Mouse (Mus musculus) gastrocnemius, adult 8-10 months (tissue): ENCODE measurements at regions not wholly inside any gene's neighbourhood (a gene's known extent, or its start where the extent isn't known, plus 50 kb on each side); places are given as distances from the start of the nearest gene placed in this dataset.
A peak's percentile ranks its signal among the peaks of the same experiment; 100 is the strongest.

Experiments
- DNase-seq, 2 experiments: peaks; one replicate each; pipeline ENCODE4 v3.0.0; 2022; ENCODE audit warnings: low spot score in 2 of 2

DNA sequence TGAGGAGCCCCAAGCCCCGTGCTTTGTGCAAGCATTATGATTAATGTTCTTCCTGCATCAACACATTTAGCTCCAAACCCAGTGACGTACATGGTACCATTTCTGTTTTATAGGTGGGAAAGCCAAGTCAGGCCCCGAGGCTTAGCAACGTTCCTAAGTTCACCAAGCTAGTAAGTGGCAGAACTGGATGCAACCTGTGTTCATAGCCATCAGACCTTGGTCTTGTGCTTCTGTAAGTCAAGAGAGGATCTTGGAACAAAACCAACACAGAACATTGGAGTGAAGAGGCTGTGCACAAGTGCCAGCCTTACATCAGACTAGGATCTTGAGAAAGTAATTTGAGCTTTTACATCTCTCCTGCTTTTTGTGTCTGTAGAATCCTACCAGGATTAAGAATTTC is 71.3 kb downstream of the Cdc7 start:
- DNase-seq, result no peak

DNA sequence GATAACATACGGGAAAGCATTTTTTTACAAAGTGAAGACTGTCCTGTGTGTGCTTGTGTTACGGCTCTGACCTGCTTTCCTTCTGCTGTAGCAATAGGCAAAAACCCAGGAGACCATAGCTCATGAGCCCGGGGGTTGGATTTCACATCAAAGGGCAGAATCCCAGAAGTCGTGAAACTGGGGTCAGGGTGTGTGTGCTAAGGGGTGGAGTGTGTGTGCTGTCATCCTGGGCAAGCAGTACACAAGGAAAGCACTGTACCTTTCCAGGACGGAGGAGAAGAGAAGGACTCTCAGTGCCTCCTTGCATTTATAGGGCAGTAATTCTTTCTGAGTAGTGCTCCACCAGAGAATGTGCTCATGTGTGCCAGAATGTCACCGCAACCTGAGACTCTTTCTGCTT is 71.7 kb downstream of the Cdc7 start:
- DNase-seq, result peak in 1 of 2 experiments; percentile 14

DNA sequence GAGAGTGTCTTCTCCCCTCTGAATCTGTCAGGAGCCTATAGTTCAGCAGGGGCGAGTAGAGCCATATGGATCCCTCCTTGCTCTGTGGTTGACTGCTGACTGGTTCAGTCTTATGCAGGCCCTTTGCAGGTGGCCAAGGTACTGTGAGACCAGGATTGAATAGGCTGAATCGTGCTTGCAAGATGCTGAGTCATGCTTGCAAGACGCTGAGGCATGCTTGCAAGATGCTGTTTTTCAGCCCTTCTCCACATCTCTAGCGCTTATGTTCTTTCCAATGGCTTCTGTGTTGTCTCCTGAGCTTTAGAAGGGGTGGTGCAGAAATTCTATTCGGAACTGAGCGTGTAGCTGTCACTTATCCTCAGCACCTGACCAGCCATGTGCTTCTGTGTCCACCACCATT is 72.4 kb downstream of the Cdc7 start:
- no peak for DNase-seq

DNA sequence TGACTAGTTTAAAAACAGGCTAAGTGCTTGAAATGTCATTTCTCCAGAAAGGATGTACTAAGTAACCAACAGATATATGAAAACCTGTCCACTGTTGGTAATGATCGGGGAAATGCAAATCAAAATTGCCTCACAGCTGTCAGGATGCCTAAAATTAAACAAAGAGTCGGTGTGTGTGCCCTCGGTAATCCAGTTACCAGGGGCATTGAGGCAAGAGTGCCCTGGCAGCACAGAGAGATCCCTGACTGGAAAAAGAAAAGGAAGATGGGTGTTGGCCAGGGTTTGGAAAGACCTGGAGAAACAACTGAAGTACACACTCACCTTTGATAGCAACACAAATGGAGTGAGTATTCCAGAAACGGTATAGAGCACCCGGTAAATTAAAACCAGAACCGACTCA is 73.0 kb downstream of the Cdc7 start:
- no peak for DNase-seq

DNA sequence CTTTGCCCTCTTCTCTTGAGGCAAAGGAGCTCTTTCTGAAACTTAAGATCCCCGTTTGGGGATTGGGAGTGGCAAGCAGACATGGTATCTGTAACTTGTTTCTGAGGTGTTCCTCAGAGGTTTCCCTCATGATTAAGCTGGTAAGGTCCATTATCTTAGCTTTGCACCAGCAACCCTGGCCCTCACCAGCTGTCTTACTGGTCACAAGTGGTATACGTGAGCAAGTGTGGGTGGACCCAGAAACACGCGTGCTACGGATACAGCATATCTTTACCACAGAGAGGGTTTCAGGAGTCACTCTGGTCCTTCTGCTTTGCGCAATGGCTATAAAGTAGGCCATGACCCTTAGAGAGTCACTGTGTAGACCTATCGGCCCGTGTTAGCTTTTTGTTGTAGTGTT is 75.2 kb downstream of the Cdc7 start:
- DNase-seq, result no peak

DNA sequence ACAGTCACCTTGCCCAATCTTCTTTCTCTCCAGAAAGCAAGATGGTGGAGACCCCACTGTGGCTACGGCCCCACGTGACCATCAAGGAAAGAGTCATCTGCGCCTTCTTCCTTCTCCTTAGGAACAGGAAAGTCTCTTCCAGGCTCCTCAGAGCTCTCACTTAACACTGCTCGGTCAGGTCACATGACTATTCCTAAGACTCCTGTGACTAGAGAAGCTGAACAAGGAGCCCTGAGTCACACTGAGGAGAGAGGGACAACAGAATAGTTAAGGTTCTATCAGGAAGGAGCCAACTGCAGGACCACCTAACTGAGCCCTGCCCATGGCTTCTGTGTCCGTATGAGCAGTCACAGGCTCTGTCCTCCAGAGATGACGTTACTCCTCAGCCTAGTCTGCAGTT is 75.8 kb downstream of the Cdc7 start:
- no peak for DNase-seq

DNA sequence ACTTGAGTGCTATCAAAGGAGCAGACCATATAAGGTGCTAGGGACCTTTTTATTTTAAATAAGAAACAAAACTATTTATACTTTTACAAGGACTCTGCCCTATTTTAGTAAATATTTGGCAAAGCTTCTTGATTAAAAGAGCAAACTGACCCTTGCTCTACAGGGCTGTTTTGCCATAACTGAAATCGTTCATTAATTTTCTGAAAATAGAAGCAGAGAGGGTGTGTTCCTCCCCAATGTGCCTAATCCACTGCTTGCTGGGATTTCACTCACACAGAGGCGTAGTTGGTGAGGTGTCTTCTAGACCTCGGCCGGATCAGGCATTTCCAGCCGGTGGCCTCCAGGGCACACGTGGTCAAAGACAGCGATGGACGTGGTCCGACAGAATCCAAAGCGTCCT is 76.4 kb downstream of the Cdc7 start:
- DNase-seq, result no peak

DNA sequence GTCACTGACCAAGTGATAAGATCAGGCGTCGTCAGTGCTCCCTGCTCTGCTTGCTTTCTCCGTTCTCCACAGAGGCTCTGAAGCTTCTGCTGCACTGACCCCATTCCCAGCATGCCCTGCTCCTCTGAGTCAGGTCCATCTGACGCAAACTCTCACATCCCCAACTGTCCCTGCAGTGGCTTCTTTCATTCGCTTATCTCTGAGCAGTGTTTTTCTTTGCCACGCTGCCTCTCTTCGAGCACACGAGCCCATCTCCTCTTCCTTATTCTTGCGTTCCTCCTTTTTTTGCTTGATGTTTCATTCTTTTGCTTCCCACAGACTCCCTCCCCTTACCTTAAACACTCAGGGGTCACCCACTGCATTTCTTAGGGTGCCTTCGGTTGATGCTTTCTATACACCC is 81.0 kb downstream of the Cdc7 start:
- DNase-seq, result no peak

DNA sequence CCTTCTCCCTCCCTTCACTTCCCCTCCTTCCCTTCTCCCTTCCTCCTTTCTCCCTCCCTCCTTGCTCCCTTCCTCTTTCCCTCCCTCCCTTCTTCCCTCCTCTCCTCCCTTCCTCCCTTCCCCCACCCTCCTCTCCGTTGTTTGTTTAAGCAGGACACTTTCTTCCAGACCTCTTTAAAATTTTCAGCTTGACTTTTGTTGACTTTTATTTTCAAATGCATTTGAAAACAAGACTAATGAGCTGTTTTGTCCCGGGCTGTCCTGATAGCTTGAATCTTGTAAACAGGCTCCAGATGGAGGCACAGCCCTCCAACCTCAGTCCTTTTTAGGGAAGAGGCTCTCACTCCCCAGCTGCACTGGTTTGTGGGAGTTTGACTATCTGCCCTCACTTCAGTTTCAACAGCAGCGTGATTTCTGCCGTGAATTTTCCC is 82.4 kb downstream of the Cdc7 start:
- DNase-seq, result no peak

DNA sequence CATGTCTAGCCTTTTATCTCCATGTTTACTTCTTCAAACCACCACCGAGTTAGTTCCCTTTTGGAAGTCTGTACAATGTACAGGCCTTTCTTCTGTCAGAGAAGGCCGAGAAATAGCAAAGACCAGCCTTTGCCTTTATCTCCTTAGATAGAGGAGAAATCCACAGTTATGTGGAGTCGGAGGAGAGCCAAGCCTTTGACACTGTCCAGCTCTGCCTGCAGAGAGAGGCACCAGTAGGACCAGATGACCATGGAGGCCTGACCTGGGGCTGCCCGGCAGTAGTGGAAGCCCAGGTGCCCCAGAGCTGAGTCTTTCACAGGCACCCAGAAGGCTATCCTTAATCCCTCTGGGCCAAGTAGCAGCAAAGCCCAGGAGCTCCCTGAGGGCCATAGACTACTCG is 84.5 kb downstream of the Cdc7 start:
- no peak for DNase-seq

DNA sequence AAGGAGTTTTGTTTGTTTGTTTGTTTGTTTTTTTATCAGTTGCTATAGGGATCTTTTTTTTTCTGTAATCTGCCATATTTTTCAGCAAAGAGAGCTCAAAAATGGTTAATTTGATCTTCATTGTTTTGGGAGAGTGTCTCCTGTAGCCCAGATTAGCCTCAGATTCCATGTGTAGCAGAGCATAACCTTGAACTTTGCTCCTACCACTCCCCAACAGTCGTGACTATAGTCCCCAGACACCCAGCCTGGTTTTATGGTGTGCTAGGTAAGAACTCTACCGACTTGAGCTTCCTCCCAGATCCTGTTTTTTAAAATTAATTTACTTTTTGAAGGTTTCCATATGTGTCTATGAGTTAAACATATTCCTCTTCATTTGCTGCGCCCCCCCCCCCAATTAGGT is 86.0 kb downstream of the Cdc7 start:
- no peak for DNase-seq

DNA sequence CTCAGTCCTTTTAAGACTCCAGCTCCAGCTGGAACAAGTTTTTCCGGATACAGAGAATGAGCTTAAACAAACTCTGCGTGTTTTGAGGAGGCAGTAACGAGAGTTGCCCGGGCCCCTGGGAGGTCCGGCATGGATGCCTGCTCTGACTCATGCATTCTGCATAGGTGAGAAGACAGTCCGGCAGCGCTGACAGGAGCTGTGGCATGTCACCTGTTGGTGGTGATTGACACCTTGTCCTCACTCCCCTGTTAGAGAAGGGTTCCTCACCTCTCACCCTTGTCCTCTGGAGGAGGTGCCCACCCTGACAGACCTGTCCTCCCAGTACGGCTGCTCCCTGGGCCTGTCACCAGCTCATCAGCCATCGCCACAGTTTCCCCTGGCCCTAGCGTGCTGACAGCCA is 87.7 kb downstream of the Cdc7 start:
- DNase-seq, result no peak

DNA sequence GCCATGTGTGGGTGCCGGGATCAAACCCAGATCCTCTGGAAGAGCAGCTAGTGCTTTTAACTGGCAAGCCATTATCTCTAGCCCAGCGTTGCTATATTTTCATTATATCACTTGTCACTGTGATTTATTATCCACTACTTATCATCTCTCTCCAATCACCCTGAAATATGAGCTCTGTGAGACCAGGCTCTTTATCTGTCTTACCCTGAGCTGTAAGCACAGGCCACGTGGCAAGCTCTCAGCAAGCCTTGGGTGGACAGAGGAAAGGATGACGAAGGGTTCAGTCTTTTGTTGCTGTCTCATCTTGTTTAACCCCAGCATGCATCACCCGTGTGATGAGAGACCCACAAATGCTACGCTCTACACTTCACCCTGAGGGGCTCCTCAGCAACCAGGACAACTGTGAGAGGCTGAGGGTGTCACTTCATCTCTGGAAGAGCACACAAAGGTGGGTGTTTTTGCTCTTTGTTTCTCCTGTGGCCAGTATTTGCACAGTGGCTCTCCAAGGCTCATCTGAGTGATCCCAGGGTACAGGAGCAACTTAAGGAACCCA is 90.9 kb downstream of the Cdc7 start:
- DNase-seq, result no peak

DNA sequence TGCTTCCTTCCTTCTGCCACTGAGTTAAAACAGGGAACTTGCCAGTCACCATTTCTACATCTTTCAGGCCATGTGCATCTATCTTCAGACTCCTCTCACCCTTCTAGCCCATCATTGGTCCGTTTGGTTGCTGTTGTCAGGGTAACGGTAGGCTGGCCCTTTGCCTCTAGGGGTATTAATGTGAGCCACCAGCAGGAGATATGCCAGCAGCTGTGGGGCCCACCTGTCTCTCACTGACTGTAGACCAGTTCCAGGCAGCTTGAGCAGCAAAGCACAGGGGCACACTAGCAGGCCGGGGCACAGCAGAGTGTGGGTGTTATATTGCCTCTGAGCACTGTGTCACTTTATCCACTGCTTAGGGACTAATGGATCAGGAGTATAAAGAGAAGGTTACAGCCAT is 91.3 kb downstream of the Cdc7 start:
- no peak for DNase-seq
